Mouse (Mus musculus) heart, embryonic 11.5 days (tissue): ENCODE data around the gene Hnf4a. TPM values are rescaled to one million over a fixed set of nuclear protein-coding genes. Genes with fewer than 3 reads are reported as not detected.

Source experiments
- ATAC-seq: fragments of 200-750 bp; cut with Nextera tagmentation; replicated peaks from 2 replicates; pipeline ENCODE4 v1.8.0; 2017; ENCODE audit warnings: moderate library complexity; ENCODE audit not compliant: insufficient number of reproducible peaks, low FRiP score, low TSS enrichment
- H3K27ac ChIP-seq: fragments of 300-500 bp; sonication (generic); 2 replicates; pipeline ENCODE4 v1.5.1; 2014; ENCODE audit warnings: mild to moderate bottlenecking, low read depth, low read length
- H3K27me3 ChIP-seq: fragments of 300-500 bp; sonication (generic); 2 replicates; pipeline ENCODE4 v1.6.1; 2014; ENCODE audit warnings: mild to moderate bottlenecking, low read length, mixed read lengths; ENCODE audit not compliant: control insufficient read depth, insufficient read depth
- H3K36me3 ChIP-seq: fragments of 300-500 bp; sonication (generic); 2 replicates; pipeline ENCODE4 v1.6.1; 2014; ENCODE audit warnings: mild to moderate bottlenecking, low read length, moderate library complexity, mixed read lengths; ENCODE audit not compliant: control insufficient read depth, insufficient read depth
- H3K4me1 ChIP-seq: fragments of 300-500 bp; sonication (generic); 2 replicates; pipeline ENCODE4 v1.6.1; 2014; ENCODE audit warnings: low read length; ENCODE audit not compliant: control insufficient read depth, insufficient read depth
- H3K4me2 ChIP-seq: fragments of 300-500 bp; sonication (generic); 2 replicates; pipeline ENCODE4 v1.6.1; 2014; ENCODE audit warnings: mild to moderate bottlenecking, moderate library complexity
- H3K4me3 ChIP-seq: fragments of 300-500 bp; sonication (generic); 2 replicates; pipeline ENCODE4 v1.5.1; 2014; ENCODE audit warnings: low read depth, low read length
- H3K9ac ChIP-seq: fragments of 300-500 bp; sonication (generic); 2 replicates; pipeline ENCODE4 v1.6.1; 2014; ENCODE audit warnings: mild to moderate bottlenecking, low read depth, low read length, moderate library complexity
- H3K9me3 ChIP-seq: fragments of 300-500 bp; sonication (generic); replicated peaks from 2 replicates; pipeline ENCODE4 v1.6.1; 2016; ENCODE audit warnings: low read length; ENCODE audit not compliant: control insufficient read depth
- WGBS: fragments of 180-500 bp; shearing (Covaris S2); extraction: QIAGEN DNeasy Blood & Tissue Kit; methylation state at CpG from one replicate; pipeline ENCODE4 v1.1.7; 2014; ENCODE audit not compliant: insufficient replicate concordance; 5-methylcytosine and 5-hydroxymethylcytosine counted together
- polyA plus RNA-seq: library from polyadenylated mRNA; unstranded; fragments of >200 nt; fragmentation: Nextera tagmentation; extraction: Ambion mirVana; gene quantifications from 2 replicates; pipeline ENCODE4 v1.2.1, GENCODE M21; 2014

Gene Hnf4a
- polyA plus RNA-seq, 1 experiment from 2014 or later = 0.56 TPM

DNA sequence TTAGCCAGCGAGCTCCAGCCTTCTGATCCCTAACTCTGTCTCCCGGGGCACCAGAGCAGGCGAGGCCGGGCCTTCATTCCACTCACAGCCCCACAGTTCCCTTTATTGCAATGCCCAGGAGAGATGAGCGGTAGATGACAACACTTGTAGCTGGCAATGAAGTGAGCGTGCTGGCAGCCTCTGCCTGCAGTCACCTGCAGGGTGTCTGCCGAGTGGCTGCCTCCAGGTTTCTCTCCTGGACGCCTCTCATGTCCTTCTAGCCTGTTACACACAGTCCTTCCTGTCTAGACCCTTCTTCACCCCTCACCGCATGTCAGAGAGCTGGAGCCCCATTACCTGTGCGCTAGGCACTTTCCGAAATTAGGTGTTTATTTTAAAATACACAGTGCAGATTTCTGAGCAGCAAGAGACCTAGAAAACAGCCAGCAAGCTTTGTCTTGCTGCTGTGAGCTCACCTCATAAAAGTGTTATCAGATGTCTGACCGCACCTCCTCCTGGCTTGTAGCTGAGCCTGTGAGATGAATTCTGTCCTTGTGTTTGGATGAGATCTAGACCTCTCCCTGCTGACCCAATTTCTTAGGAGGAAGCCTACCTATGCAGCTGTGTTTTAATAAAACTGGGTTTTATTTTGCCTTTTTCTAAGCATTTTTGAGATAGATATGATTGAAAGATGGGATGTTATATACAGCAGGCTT, 102.8 kb downstream of the Hnf4a start:
- WGBS = 77% methylated on average over 12 of the region's 12 CpGs

DNA sequence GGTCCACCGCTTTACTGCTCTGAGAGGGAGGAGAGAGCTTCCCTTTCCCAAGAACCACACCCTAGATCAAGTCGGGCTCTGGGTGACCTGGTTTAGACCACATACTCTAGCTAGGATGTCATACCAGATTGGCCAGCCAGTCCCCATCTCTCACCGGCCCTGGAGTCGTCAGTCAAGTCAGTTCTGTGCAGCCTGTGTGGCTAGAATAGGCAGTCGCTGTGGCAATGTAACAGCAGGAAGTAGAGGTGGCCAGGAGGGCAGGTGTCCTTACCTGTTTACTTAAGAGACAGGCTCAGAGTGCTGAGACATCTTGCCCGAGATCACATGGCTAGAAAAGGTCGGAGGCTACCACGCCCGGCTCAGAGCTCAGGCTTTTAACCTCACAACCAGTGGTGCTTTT, 104.6 kb downstream of the Hnf4a start:
- Histone ChIP-seq H3K9me3 (no peaks in the 10 kb centered on the region), H3K27me3 (no peaks in the 10 kb centered on the region), H3K4me2 (no peak overlapping the region), H3K4me3 (no peak overlapping the region), H3K9ac (no peak overlapping the region; the same call in 1 of the 2 replicates), H3K36me3 (peaks cover 30% of the 10 kb centered on the region), H3K4me1 (peaks cover 8% of the 10 kb centered on the region), H3K27ac (no peak overlapping the region)
- WGBS = 77% methylated on average over 9 of the region's 9 CpGs
- no peak for ATAC-seq

More for the DNA sequence above, 102.8 kb downstream of the Hnf4a start:
- no peak overlapping the region for H3K27ac ChIP-seq
- H3K27me3 ChIP-seq = no peaks in the 10 kb centered on the region
- ATAC-seq = no peak
- no peaks in the 10 kb centered on the region for H3K9me3 ChIP-seq
- no peak overlapping the region for H3K4me3 ChIP-seq
- no peak overlapping the region for H3K4me2 ChIP-seq
- no peak overlapping the region for H3K9ac ChIP-seq
- peaks cover 20% of the 10 kb centered on the region for H3K36me3 ChIP-seq
- peaks cover 8% of the 10 kb centered on the region for H3K4me1 ChIP-seq

DNA sequence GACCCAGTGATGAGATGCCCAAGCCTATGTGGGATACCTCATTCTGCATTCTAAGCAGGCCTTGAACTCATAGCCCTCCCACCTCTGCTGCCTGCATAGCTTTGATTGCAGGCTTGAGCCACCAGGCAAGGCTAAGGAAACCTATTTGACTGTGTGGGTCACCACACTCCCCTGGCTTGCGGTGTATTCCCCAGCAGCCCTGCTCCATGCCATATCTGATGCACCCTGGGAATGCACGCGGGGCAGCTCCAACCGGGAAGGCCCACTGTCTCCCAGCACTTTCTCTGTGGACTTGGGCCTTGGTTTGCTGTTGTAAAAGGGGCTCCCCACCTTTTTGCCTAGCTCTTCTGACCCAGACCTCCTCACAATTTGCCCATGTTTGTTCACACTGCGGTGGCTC, 106.6 kb downstream of the Hnf4a start:
- H3K4me1 ChIP-seq = no peaks in the 10 kb centered on the region; the same call in 1 of the 2 replicates
- H3K36me3 ChIP-seq = peaks cover 35% of the 10 kb centered on the region
- H3K27me3 ChIP-seq = no peaks in the 10 kb centered on the region
- H3K4me3 ChIP-seq = no peak overlapping the region
- no peak overlapping the region for H3K27ac ChIP-seq
- H3K9me3 ChIP-seq = no peaks in the 10 kb centered on the region
- H3K9ac ChIP-seq = no peak overlapping the region
- WGBS = 95% methylated on average over 5 of the region's 5 CpGs
- ATAC-seq = no peak
- H3K4me2 ChIP-seq = no peak overlapping the region

DNA sequence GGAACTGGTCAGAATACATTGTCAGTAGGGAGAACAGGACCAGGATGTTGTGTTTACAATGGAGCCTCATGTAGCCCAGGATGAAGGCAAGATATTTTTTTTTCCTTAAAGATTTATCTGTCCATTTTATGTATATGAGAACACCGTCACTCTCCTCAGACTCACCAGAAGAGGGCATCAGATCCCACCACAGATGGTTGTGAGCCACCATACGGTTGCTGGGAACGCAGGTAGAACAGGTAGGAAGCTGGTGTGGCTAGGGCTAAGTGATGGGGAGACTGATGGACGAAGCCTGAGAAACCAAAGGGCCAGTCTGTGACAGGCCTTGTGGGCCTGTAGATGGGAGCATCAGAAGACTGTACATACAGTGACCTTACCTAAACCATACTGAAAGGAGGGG, 107.4 kb downstream of the Hnf4a start:
- Histone ChIP-seq H3K4me3 (no peak overlapping the region), H3K27ac (no peak overlapping the region), H3K9me3 (no peaks in the 10 kb centered on the region), H3K9ac (no peak overlapping the region), H3K36me3 (peaks cover 37% of the 10 kb centered on the region), H3K27me3 (no peaks in the 10 kb centered on the region), H3K4me2 (no peak overlapping the region), H3K4me1 (no peaks in the 10 kb centered on the region)
- WGBS = 90% methylated on average over 4 of the region's 4 CpGs
- ATAC-seq = no peak

DNA sequence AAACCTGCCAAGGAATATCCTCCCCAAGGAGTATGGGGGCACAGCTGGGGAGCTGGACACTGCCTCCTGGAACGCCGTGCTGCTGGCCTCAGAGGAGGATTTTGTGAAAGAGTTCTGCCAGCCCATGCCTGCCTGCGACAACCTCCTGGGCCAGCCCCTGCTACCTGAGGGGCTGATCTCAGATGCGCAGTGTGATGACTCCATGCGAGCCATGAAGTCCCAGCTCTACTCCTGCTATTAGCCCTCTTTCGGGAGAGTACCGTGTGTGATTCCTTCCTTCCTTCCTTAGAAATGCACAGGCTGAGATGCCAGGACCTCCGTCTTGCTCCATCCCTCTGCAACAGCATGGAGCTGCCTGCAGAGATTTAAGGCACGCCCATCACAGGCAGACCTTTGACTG, 108.8 kb downstream of the Hnf4a start:
- Histone ChIP-seq H3K27ac (no peak overlapping the region), H3K9ac (no peak overlapping the region), H3K9me3 (no peaks in the 10 kb centered on the region), H3K27me3 (no peaks in the 10 kb centered on the region), H3K4me1 (no peaks in the 10 kb centered on the region), H3K36me3 (peaks cover 47% of the 10 kb centered on the region), H3K4me2 (no peak overlapping the region), H3K4me3 (no peak overlapping the region)
- ATAC-seq = no peak
- WGBS = 91% methylated on average over 9 of the region's 9 CpGs

DNA sequence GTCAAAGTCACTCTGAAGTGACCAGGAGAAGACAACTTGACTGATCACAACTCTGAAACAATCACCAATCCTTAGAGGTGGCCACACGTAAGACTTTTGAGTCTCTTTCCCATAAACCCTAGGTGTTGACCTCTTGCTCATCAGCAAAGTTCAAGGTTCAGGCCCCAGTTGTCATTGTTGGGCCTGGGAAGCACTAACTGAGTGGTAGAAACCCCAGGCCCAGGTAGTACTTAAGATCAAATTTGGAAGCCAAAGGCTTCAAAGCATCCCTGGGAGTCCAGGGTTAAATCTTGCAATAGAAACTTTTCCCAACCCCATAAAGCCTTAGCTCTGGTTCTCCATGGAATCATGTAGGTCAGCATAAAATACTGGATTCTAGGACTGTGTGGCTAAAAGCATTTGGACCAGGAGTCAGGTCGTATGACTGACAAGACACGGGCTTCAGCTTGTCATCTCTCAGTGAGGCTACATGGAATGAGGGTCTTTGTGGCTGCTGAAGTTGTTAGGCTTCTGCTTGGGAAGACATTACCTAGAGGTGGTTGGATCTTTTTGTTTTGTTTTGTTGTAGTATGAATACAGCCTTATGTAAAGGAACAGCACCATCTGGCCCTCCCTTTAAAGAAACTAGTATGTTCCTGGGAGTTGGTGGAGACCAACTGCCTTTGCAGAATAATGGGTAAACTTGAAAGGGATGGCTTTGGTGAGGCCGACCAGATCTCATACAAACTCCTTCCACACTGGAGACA, 109.5 kb downstream of the Hnf4a start:
- H3K9me3 ChIP-seq = no peaks in the 10 kb centered on the region
- H3K27ac ChIP-seq = no peak overlapping the region
- H3K4me3 ChIP-seq = no peak overlapping the region
- H3K9ac ChIP-seq = no peak overlapping the region
- H3K36me3 ChIP-seq = peaks cover 50% of the 10 kb centered on the region
- H3K4me2 ChIP-seq = no peak overlapping the region
- H3K4me1 ChIP-seq = no peaks in the 10 kb centered on the region
- ATAC-seq = no peak
- H3K27me3 ChIP-seq = no peaks in the 10 kb centered on the region
- WGBS = 93% methylated on average over 4 of the region's 4 CpGs

DNA sequence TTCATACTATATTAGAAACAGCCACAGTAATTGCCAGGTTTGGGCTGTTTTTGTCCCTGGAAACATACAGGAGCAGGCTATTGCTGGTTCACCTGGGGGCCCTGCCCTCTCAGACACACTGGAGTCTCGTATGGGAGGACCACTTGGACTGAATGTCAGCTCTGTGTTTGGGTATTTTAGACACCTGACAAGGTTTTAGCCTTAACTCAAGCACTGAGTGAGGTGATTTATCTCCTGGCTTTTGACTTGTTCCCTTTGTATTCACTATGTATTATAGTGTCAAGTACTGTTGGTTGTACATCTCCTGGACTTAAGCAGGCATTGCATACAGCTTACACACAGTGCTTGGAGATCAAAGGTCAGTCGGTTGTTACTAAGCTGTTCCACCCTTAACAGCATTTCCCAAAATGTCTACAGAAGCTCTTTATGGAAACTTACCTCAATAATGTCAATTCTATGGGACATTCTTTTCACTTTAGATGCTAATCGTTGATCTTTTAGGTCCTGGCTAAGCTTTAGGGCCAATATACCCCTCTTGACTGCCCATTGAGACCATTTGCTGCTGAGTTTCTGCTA, 110.1 kb downstream of the Hnf4a start:
- H3K9me3 ChIP-seq = no peaks in the 10 kb centered on the region
- no peaks in the 10 kb centered on the region for H3K27me3 ChIP-seq
- 84% methylated on average over 3 of the region's 3 CpGs for WGBS
- no peak overlapping the region for H3K9ac ChIP-seq
- no peak overlapping the region for H3K4me2 ChIP-seq
- H3K27ac ChIP-seq = no peak overlapping the region
- H3K4me1 ChIP-seq = no peaks in the 10 kb centered on the region
- peaks cover 48% of the 10 kb centered on the region for H3K36me3 ChIP-seq
- H3K4me3 ChIP-seq = no peak overlapping the region
- no peak for ATAC-seq

DNA sequence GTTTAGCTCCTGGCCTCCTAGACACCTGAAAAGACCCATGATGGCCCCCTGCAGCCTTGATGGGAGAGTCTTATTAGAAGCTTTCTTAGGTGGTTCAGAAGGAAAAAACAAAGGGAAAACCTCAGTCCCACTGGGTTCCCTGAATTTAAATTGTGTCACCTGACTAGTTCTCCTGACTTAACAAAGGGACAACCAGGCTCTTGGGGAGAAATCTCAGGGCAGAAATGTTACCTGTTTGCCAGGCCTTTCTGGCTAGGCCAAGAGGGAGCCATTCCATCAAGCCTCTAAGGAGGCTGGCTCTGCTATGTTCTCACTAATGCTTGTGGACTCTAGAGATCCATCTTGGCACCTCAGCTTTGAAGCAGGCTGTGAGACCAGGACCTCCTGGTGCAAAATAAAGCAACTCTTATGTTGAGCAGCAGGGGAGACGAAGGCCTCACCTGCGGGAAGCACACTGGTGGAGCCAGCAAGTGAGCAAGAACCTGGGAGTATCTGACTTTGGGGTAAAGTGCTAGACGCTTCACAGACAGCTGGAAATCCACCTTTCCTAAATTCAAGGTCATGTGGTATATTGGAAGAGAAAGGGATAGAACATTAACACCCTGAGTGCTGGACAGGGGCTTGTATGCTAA, 110.7 kb downstream of the Hnf4a start:
- Histone ChIP-seq H3K9ac (no peak overlapping the region), H3K4me1 (no peaks in the 10 kb centered on the region), H3K27ac (no peak overlapping the region), H3K27me3 (no peaks in the 10 kb centered on the region), H3K9me3 (no peaks in the 10 kb centered on the region), H3K36me3 (peaks cover 47% of the 10 kb centered on the region), H3K4me3 (no peak overlapping the region), H3K4me2 (no peak overlapping the region)
- WGBS = 71% methylated on average over 3 of the region's 3 CpGs
- ATAC-seq = no peak
